Mouse (Mus musculus) lung, postnatal 0 days (tissue): ENCODE results near the gene Gm31371.

Experiments used
- CTCF ChIP-seq: IDR thresholded peaks from 2 replicates; pipeline ENCODE4 v1.5.1; 2016; ENCODE audit warnings: antibody characterized with exemption, mild to moderate bottlenecking
- EP300 ChIP-seq: IDR thresholded peaks from 2 replicates; pipeline ENCODE4 v1.6.1; 2016; ENCODE audit warnings: antibody characterized with exemption, mild to moderate bottlenecking, control low read depth

GRCm38 (mm10) chr8:19960935-19961334 is 57.7 kb downstream of the Gm31371 start:
- TF ChIP-seq CTCF, result no peak
- TF ChIP-seq EP300, result no peak
